Mouse (Mus musculus) stomach, embryonic 15.5 days (tissue): ENCODE results near the gene Pgap1. TPM values are rescaled to one million over a fixed set of nuclear protein-coding genes. Genes with fewer than 3 reads are reported as not detected.
A peak's percentile ranks its signal among the peaks of the same experiment; 100 is the strongest.

Source experiments
- ATAC-seq: fragments of 200-750 bp; cut with Nextera tagmentation; 2 replicates; pipeline ENCODE4 v1.8.0; 2017; ENCODE audit warnings: low read depth, moderate number of reproducible peaks, moderate TSS enrichment; ENCODE audit not compliant: insufficient read depth, low FRiP score
- H3K27ac ChIP-seq: fragments of 300-500 bp; sonication (generic); 2 replicates; pipeline ENCODE4 v1.5.1; 2015; ENCODE audit warnings: mild to moderate bottlenecking, inconsistent platforms
- H3K27me3 ChIP-seq: fragments of 300-500 bp; sonication (generic); replicated peaks from 2 replicates; pipeline ENCODE4 v1.6.1; 2015; ENCODE audit warnings: inconsistent platforms
- H3K36me3 ChIP-seq: fragments of 300-500 bp; sonication (generic); 2 replicates; pipeline ENCODE4 v1.6.1; 2015; ENCODE audit warnings: inconsistent platforms
- H3K4me1 ChIP-seq: fragments of 300-500 bp; sonication (generic); 2 replicates; pipeline ENCODE4 v1.6.1; 2015; ENCODE audit warnings: inconsistent platforms
- H3K4me2 ChIP-seq: fragments of 300-500 bp; sonication (generic); 2 replicates; pipeline ENCODE4 v1.6.1; 2015; ENCODE audit warnings: mild to moderate bottlenecking, inconsistent platforms
- H3K4me3 ChIP-seq: fragments of 300-500 bp; sonication (generic); replicated peaks from 2 replicates; pipeline ENCODE4 v1.5.1; 2015; ENCODE audit warnings: inconsistent platforms
- H3K9ac ChIP-seq: fragments of 300-500 bp; sonication (generic); 2 replicates; pipeline ENCODE4 v1.6.1; 2015; ENCODE audit warnings: inconsistent platforms
- H3K9me3 ChIP-seq: fragments of 300-500 bp; sonication (generic); 2 replicates; pipeline ENCODE4 v1.6.1; 2016; ENCODE audit warnings: inconsistent platforms
- WGBS: fragments of 180-500 bp; shearing (Covaris S2); methylation state at CpG from one replicate; pipeline ENCODE4 v1.1.7; 2015; 5-methylcytosine and 5-hydroxymethylcytosine counted together
- polyA plus RNA-seq: library from polyadenylated mRNA; unstranded; fragments of >200 nt; fragmentation: Nextera tagmentation; extraction: Ambion mirVana; gene quantifications from 2 replicates; pipeline ENCODE4 v1.2.1, GENCODE M21; 2015

Pgap1 gene
- polyA plus RNA-seq, 1 experiment from 2014 or later, result 10.8 TPM

GRCm38 (mm10) chr1:54438340-54439079 lies 119.0 kb downstream of the Pgap1 start, which contains the start of gene Gtf3c3:
TSS of gene Gtf3c3 (minus strand) at chr1:54438971.
- peak; percentile 97 for ATAC-seq
- H3K27ac ChIP-seq, result no peak within 1 kb of the TSS
- H3K27me3 ChIP-seq, result no peaks in the 10 kb centered on the region
- H3K4me2 ChIP-seq, result peak within 1 kb of the TSS; percentile 70
- peak within 1 kb of the TSS; percentile 73; the same call in 1 of the 2 replicates for H3K9ac ChIP-seq
- peaks cover 2% of the 10 kb centered on the region; the same call in 1 of the 2 replicates for H3K36me3 ChIP-seq
- H3K9me3 ChIP-seq, result no peaks in the 10 kb centered on the region
- 0 out of 2 replicates have a peak, but pooled peaks cover 6% of the 10 kb centered on the region for H3K4me1 ChIP-seq
- 2% methylated on average over 39 of the region's 39 CpGs for WGBS
- peak within 1 kb of the TSS; percentile 75 for H3K4me3 ChIP-seq

Other genes starting within 250 kb of the Pgap1 start
- 18.3 and 19.9 TPM in 2 replicates for gene Gtf3c3, start 118.7 kb downstream of the Pgap1 start, polyA plus RNA-seq